Mouse (Mus musculus) granulocyte monocyte progenitor cell, adult 5-6 weeks (primary cell): Measurements from ENCODE around the gene S100a1. TPM values are rescaled to one million over a fixed set of nuclear protein-coding genes. Genes with fewer than 3 reads are reported as not detected.

ENCODE experiments used
- ATAC-seq: replicated peaks from 2 replicates; pipeline ENCODE4 v1.8.0; 2016; ENCODE audit warnings: mild to moderate bottlenecking, moderate TSS enrichment, inconsistent platforms; ENCODE audit not compliant: poor library complexity, severe bottlenecking
- total RNA-seq, 2 experiments: library from RNA; stranded (forward) in 1 of 2; stranded (reverse) in 1 of 2; fragments of 200-712, 200-1000 nt in 1 of 2; fragments of >200 nt in 1 of 2; fragmentation: Nextera tagmentation in 1 of 2; gene quantifications; 2 replicates each; pipeline ENCODE4 v1.2.3; 2014 to 2017

S100a1 gene
- total RNA-seq, 2 experiments from 2014 or later = 106 to 119 TPM

DNA sequence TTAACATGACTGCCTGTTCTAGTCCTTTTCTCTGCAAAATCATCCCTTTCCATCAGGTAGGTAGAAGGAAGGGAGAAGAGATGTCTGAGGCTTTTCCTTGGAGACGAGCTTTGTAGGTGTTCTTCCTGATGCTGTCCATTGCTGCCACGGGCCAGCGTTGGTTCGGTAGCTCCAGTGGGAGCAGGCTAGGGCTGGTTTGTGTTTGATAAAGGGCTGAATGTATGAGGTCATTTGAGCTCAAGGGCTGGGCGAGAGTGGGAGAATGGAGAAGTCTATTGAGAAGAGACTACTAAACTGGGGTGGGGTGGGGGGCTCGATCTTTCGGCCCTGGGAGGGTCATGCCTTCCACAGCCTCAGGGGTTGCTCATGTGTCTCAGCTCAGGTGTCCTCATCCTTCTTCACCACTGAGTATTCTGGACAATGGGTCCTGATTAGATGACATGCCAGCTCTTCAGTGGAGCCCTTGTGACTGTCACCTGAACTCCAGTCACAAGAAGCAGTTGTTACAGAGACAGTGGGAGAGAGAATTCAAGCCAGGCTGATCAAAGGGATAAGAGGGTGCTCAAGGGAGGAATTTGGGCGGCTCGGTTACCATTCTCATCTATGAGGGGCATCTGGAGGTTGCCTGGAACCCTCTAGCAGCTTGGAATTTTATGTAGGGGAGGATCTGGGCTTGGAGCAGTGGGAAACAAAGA lies 1.1 kb downstream of the S100a1 start:
- no peak for ATAC-seq

DNA sequence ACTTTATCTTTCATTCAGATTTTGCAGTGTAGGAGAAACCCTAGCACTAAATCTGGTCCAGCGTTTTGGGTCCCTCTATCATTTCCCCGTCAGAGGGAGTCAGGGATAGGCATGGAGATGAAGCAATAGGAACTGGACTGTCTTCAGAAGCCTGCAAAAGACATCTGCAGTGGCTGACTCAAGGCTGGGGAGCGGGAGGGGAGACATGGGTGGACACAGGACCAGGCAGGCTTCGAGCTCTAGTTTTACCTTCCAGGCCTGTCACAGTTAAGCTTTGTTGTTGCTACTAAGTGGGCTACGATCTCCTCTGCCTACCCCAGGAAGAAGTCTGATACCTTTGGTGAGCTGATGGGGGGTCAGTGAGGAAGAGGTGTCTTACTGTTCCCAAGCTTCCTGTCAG lies 1.9 kb downstream of the S100a1 start:
- ATAC-seq = no peak

- ATAC-seq = no peak
These were observed 4.5 kb downstream of the S100a1 start for GRCm38 (mm10) chr3:90509747-90510123.

DNA sequence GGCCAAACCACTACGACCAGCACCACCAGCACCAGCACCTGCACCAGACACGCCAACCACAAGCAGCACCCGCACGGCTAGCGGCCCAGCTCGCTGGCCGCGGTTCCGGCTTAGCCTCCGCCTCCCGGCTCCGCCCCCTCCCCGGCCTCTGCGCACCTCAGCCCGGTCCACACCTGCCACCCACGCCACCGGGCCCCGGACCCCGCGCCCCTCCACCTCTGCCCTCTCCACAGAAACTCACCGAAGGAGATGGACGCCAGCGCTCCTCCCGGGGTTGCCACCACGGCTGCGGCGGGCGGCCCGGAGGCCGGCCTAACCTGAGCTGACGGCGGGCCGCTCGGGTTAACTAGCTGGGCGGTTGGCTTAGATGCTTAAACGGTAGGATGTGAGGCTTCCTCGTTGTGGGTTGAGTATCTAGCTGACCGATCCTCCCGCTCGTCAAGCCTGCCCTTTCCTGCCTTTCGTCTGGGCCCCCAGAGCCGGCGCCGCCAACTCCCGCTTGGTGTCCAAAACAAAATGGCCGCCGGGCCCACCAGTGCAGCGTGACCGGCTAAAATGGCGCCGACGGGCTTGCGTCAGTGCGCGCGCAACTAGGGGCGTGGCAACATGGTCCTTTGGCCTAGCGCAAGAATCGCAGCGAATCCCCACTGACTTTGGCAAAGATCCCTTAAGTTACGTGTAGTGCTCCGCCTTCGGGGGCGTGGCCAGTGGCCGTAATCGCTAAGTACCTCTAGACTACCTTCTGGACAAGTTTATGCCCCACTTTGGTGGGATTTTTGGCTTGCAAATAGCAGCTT lies 5.0 kb downstream of the S100a1 start, which contains the start of gene Chtop:
Gene Chtop, minus strand, starts transcription at position 549 of the 797 bp plus-strand sequence.
- ATAC-seq = peak; percentile 78

GRCm38 (mm10) chr3:90508287-90508949 lies 5.8 kb downstream of the S100a1 start:
- ATAC-seq = no peak

- ATAC-seq = no peak
These were observed 7.8 kb downstream of the S100a1 start for GRCm38 (mm10) chr3:90506362-90506761.

- no peak for ATAC-seq
These were observed 9.0 kb downstream of the S100a1 start for GRCm38 (mm10) chr3:90505216-90505615.

GRCm38 (mm10) chr3:90503444-90503843 lies 10.7 kb downstream of the S100a1 start:
- no peak for ATAC-seq

GRCm38 (mm10) chr3:90497597-90497996 lies 16.6 kb downstream of the S100a1 start:
- no peak for ATAC-seq

- ATAC-seq = no peak
These were observed 18.2 kb downstream of the S100a1 start for GRCm38 (mm10) chr3:90495850-90496525.

DNA sequence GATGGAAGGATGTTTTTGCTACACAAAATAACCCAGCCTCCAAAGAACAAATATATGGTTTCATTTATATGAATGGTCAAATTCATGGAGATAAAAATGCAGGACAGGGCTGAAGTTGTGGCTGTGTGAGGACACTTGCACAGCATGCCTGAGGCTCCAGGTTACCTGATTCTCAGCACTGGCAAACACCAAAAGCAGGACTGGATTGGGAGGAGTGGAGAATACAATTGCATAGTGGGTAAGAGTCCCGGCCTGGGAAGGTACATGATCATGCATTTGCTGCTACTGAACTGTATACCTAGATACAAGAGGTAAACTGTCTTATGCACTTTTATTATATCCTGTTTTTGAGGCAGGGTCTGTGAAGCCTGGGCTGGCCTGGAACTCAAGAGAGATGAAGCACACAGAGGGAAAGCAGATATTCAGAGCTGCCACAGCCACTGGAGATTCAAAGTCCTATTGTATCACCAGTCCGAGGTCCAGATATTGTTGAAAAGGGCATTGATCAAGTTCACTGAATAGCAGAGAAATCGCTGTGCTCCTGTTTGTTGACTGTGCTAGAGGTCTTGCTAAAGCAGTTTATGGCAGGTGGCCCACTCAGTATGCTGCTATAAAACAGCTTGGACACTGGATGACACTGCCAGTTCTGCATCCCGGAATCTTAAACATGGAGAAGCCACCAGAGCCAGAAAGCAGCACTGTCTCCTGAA lies 20.2 kb downstream of the S100a1 start:
- ATAC-seq = no peak

DNA sequence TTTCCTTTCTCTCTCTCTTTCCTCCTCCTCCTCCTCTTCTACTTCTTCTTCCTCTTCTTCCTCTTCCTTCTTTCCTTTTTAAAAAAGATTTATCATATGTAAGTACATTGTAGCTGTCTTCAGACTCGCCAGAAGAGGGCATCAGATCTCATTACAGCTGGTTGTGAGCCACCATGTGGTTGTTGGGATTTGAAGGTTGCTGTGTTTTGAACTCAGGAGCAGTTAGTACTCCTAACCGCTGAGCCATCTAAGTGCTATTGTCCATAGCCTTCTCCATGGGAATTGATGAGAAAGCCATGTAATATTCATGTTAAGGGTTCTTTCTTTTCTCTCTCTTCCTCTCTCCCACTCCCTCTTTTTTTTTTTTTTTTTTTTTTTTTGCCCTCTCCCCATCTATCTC lies 22.8 kb downstream of the S100a1 start:
- ATAC-seq = peak; percentile 15; the same call in 1 of the 2 replicates

GRCm38 (mm10) chr3:90490696-90491256 lies 23.4 kb downstream of the S100a1 start, which contains the start of gene Snapin:
TSS of gene Snapin (minus strand) at chr3:90491033.
- peak; percentile 96 for ATAC-seq

DNA sequence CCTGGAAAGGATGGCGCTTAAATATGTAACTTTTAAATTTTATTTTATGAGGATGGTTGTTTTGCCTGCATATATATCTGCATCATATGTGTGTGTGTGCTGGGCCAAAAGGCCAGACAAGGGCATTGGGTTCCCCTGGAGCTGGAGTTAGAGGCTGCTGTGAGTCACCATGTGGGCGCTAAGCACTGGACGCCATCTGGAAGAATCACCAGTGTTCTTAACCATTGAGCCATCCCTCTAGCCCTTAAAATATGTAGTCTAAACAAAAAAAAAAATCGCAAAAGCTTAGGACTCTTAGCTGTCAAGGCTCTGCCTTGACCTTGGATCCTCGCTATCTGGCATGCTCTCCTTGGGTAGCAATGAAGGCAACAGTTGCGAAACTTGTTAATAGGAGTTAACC lies 25.6 kb downstream of the S100a1 start:
- no peak for ATAC-seq

DNA sequence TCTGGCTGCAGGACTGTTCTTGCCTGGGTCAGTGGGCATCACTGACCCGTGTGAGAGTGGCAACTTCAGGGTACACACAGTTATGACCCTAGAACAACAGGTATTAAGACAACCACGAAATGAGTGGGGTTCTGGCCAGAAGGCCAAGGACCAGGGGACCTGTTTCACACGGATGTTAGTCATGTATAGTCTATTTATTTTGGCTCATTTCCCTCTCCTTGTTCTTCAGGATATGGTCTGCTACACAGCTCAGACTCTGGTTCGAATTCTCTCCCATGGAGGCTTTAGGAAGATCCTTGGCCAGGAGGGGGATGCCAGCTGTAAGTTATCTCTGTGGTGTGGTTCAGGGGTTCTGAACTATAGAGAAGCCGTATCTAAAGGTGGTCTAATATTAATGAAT lies 27.2 kb downstream of the S100a1 start:
- no peak for ATAC-seq

DNA sequence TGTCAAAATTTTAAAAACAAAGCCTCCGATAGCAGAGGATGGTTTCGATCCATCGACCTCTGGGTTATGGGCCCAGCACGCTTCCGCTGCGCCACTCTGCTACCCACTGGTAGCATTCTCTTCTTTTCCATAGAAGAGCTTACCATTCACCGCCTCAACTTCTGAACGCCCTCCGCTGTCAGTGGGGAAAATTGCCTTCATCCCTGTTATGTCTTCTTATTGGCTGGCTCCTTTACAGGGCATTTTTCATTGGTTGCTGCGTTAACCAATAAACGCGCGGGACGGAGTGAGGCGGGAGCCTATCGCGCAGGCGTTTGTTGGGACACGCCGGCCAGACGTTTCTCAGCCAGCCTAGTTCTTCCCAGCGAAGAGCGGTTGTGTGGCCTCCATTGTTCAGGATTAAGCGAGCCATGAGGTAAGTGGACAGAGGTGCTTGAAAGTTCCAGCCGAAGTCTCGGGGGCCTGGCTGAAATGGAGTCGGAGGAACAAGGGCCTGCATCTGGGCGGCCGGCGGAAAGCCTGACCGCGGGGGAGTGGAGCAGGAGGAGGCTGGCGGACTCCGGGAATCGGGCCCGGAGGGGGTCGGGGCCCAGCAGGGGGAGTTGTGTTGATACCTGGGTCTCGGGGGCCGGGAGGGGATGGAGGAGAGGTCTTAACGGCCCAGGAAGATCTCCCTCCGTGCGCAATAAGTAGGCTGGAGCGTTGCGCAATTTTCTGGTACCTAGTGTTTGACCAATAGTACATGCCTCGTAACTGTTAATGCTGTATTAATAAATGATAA lies 38.2 kb downstream of the S100a1 start, which contains the start of gene Ilf2:
Gene Ilf2, plus strand, starts transcription at position 296 of the 781 bp plus-strand sequence.
- peak; percentile 96 for ATAC-seq

DNA sequence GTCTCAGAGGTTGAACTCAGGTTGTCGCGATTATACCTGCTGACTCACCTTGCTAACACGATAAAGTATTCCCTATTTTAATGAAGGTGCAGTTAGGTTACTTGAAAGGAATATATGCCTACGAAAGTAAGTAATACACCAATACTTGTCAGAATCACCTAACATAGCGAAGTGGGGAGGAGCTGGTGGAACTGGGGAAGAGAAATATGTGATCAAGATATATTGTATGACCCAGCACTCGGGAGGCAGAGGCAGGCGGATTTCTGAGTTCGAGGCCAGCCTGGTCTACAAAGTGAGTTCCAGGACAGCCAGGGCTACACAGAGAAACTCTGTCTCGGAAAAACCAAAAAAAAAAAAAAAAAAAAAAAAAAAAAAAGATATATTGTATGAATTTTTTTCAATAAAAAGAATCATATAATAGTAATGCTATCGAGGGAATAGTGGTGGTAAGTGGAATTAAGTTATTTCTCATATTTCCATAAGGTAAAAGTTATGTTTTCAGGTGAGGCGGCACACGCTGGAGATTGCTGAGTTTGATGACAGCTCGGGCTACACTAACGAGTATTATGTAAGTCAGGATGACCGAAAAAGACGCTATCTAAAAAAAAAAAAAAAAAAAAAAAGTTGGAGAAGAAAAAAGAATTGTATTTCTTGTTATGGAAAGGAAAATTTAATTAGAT lies 38.9 kb downstream of the S100a1 start:
- peak; percentile 10 for ATAC-seq

- peak; percentile 40; the same call in 1 of the 2 replicates for ATAC-seq
These were observed 42.0 kb downstream of the S100a1 start for GRCm38 (mm10) chr3:90472213-90472612.
